Mouse (Mus musculus) gastrocnemius, postnatal 10 days (tissue): ENCODE measurements around the gene Scgb2b18. TPM values are rescaled to one million over a fixed set of nuclear protein-coding genes. Genes with fewer than 3 reads are reported as not detected.
"Not testable (repeated sequence)": the region's sequence is repeated elsewhere in the genome, so short reads cannot be mapped to it uniquely, and the experiment has no call there.

Source experiments
- DNase-seq: peaks from one replicate; pipeline ENCODE4 v3.0.0; 2021; ENCODE audit warnings: mixed read lengths
- long read RNA-seq, 2 experiments: library from polyadenylated mRNA; stranded (forward); transcript quantifications; one replicate each; pipeline ENCODE4 v2.0.0; 2021
- total RNA-seq, 2 experiments: library from RNA; stranded (reverse); gene quantifications; 2 replicates each; pipeline ENCODE4 v1.2.3; 2021

Scgb2b18 gene
- not detected for total RNA-seq
- long read RNA-seq, experiment 1, result 0 reads
- long read RNA-seq, experiment 2, result 0 reads

DNA sequence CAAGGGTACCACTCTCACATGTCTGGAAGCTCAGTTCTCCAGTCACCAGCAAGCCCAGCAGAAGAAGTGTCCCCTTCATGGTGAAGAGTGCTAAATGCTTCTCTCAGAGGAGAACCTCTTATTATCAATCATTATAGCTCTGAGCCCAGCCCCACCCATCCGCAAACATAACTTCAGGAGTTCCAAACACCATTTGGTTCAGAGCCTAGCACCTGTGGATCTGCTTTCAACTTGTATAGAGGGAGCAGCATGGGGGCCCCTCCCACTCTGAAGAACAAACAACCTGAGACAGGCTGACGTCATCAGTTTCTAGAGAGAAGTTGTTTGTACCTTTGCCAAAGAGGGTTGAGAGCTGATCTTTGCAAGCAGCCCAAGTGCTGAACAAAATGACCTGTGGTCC is at the start of gene Scgb2b18:
Gene Scgb2b18, minus strand, starts transcription at position 101 of the 400 bp plus-strand sequence.
- DNase-seq, result not testable (repeated sequence)

DNA sequence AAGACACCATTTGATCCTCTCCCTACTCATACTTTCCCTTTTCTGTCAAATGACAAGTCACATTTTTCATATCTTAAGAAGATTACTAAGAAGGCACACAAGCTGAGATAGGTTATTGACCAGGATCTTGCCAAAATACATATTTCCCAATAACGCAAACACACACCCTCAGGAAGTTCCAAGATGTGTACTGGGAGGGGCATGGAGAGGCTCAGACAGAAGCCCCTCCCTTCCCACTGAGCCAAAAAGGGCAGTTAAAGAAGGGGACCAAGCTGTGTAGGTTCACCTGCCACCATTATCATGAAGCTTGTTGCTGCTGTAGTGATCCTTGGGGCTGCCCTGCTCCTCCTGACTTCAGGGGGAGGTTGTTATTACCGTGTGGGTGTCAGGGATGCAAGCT is 11.6 kb upstream of the Scgb2b18 start, which contains the start of gene Scgb1b18:
Gene Scgb1b18, plus strand, starts transcription at position 301 of the 400 bp plus-strand sequence.
- DNase-seq, result not testable (repeated sequence)

Other genes with a start within 250 kb of the Scgb2b18 start
- not detected for gene Scgb2b17, start 117.3 kb downstream of the Scgb2b18 start, total RNA-seq
- not detected for gene Scgb1b17, start 110.4 kb downstream of the Scgb2b18 start, total RNA-seq
- not detected for gene Scgb1b18, start 11.7 kb upstream of the Scgb2b18 start, total RNA-seq
- not detected for gene Scgb2b19, start 106.5 kb upstream of the Scgb2b18 start, total RNA-seq
- gene Scgb1b19, start 113.4 kb upstream of the Scgb2b18 start, total RNA-seq, result not detected
- gene Scgb2b20, start 192.5 kb upstream of the Scgb2b18 start, total RNA-seq, result not detected
- gene Scgb1b20, start 199.4 kb upstream of the Scgb2b18 start, total RNA-seq, result not detected